ENCODE assay signal across 9 mouse cellular contexts in genomic region chr5:112012505-112013164, GRCm38 (mm10).
DNase-seq lines count a peak whose midpoint lies in the region; ATAC-seq and TF ChIP-seq lines count a peak whose summit lies in the region.
"Had no signal": no experiment of that assay in that cellular context is flagged by ENCODE, and none has a peak within 500 bp of the region (broad histone marks: within the 10 kb centered on the region; RNA-seq: fewer than 3 reads in every experiment).

No protein-coding gene starts in this region.

- H3K36me3 ChIP-seq in kidney, postnatal 0 days (ENCODE audit: insufficient read depth, low read length), result no peaks in the 10 kb centered on the region
- H3K36me3 ChIP-seq: embryonic facial prominence, embryonic 13.5 days had no signal

- no peak overlapping the region for H3K9ac ChIP-seq in kidney, postnatal 0 days (ENCODE audit: low read depth, low read length)
- H3K9ac ChIP-seq: embryonic facial prominence, embryonic 13.5 days had no signal

- TF ChIP-seq CTCF in kidney, postnatal 0 days (IDR thresholded peaks at IDR 0.05; ENCODE audit: low read depth), result no peak

- H3K4me1 ChIP-seq in kidney, postnatal 0 days (replicated peaks; ENCODE audit: insufficient read depth, low read length), result no peaks in the 10 kb centered on the region
- H3K4me1 ChIP-seq: embryonic facial prominence, embryonic 13.5 days had no signal

- DNase-seq in kidney, postnatal 0 days (ENCODE audit: low spot score), result peak; percentile 49
- DNase-seq in kidney, adult 11 months, result no peak
- DNase-seq in heart, adult 9 months (ENCODE audit: low spot score in 2 of 2), result peak; percentile 64 to 78
- peak; percentile 52 for DNase-seq in lung, postnatal 10 days
- no peak for DNase-seq in right cerebral cortex, postnatal 4 days
- no peak for DNase-seq in spleen, postnatal 14 days (ENCODE audit: low spot score in 2 of 2)
- DNase-seq in cerebellum, adult 9-11 months, result no peak

- ATAC-seq in kidney, postnatal 0 days (replicated peaks; ENCODE audit: low FRiP score, low read depth), result no peak; the same call in 1 of the 2 replicates
- ATAC-seq in common myeloid progenitor, adult 5-6 weeks (replicated peaks; ENCODE audit: low read depth, poor library complexity, severe bottlenecking), result peak; percentile 25; the same call in 1 of the 2 replicates

- no peak overlapping the region for H3K4me3 ChIP-seq in kidney, postnatal 0 days (replicated peaks; ENCODE audit: low read depth, low read length)
- H3K4me3 ChIP-seq: embryonic facial prominence, embryonic 13.5 days had no signal

- WGBS in kidney, postnatal 0 days, result 24% methylated on average over 9 of the region's 9 CpGs

- H3K9me3 ChIP-seq in kidney, postnatal 0 days (replicated peaks; ENCODE audit: low read length), result no peaks in the 10 kb centered on the region
- H3K9me3 ChIP-seq: embryonic facial prominence, embryonic 13.5 days had no signal

- no peak overlapping the region for H3K27ac ChIP-seq in kidney, postnatal 0 days
- H3K27ac ChIP-seq: embryonic facial prominence, embryonic 13.5 days had no signal

- H3K4me2 ChIP-seq in kidney, postnatal 0 days (ENCODE audit: low read length), result no peak overlapping the region
- H3K4me2 ChIP-seq: embryonic facial prominence, embryonic 13.5 days had no signal

- no peaks in the 10 kb centered on the region for H3K27me3 ChIP-seq in kidney, postnatal 0 days (ENCODE audit: insufficient read depth, low read length)

Comparison
In these comparisons a context has a peak if more than half of its experiments do, and no peak if none do; other contexts are left out.
1. DNase-seq: peak in kidney, postnatal 0 days (single experiment), heart, adult 9 months (2 of 2) and lung, postnatal 10 days (single experiment); none in kidney, adult 11 months (single experiment), right cerebral cortex, postnatal 4 days (single experiment), spleen, postnatal 14 days (0 of 2) and cerebellum, adult 9-11 months (single experiment).